Mouse (Mus musculus): ENCODE data around the gene Epha1. TPM values are rescaled to one million over a fixed set of nuclear protein-coding genes. Genes with fewer than 3 reads are reported as not detected.

The Epha1 gene
- polyA plus RNA-seq, 1 experiment from 2014 or later: 2.0 TPM

DNA sequence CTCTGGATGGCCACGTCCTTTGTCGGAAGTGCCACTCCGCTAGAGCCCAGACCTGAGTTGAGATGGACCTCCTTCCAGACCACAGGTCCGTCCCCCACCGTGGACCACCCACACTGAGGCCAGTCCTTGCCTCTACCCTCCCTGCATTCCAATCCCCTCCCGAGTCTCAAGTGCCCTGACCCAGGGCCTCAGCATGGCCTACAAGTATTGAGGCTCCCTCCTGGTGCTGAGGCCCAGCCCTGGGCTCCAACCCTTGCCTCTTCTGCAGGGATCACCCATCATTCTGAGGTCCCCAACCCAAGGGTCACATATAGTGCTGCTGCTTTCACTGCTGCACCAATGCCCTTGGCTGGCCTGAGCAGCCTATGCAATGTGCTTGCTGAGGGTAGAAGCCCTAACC lies 15.2 kb downstream of the Epha1 start:
- Histone ChIP-seq H3K4me1 (peaks cover 16% of the 10 kb centered on the region), H3K9me3 (no peaks in the 10 kb centered on the region), H3K4me3 (no peak overlapping the region), H3K27me3 (ENCODE audit: poor library complexity, severe bottlenecking) (no peaks in the 10 kb centered on the region), H3K27ac (no peak overlapping the region), H3K36me3 (replicated peaks) (peaks cover 87% of the 10 kb centered on the region)
- no peak for DNase-seq (ENCODE audit: extremely low spot score, low spot score)
- WGBS: 81% methylated on average over 6 of the region's 6 CpGs

- Histone ChIP-seq H3K36me3 (replicated peaks) (peaks cover 96% of the 10 kb centered on the region), H3K4me1 (peaks cover 14% of the 10 kb centered on the region), H3K27me3 (ENCODE audit: poor library complexity, severe bottlenecking) (no peaks in the 10 kb centered on the region), H3K27ac (no peak overlapping the region), H3K9me3 (no peaks in the 10 kb centered on the region), H3K4me3 (no peak overlapping the region)
- DNase-seq (ENCODE audit: extremely low spot score, low spot score): no peak
- 98% methylated on average over 5 of the region's 5 CpGs for WGBS
Measured at GRCm38 (mm10) chr6:42356913-42357312, 16.2 kb downstream of the Epha1 start.

DNA sequence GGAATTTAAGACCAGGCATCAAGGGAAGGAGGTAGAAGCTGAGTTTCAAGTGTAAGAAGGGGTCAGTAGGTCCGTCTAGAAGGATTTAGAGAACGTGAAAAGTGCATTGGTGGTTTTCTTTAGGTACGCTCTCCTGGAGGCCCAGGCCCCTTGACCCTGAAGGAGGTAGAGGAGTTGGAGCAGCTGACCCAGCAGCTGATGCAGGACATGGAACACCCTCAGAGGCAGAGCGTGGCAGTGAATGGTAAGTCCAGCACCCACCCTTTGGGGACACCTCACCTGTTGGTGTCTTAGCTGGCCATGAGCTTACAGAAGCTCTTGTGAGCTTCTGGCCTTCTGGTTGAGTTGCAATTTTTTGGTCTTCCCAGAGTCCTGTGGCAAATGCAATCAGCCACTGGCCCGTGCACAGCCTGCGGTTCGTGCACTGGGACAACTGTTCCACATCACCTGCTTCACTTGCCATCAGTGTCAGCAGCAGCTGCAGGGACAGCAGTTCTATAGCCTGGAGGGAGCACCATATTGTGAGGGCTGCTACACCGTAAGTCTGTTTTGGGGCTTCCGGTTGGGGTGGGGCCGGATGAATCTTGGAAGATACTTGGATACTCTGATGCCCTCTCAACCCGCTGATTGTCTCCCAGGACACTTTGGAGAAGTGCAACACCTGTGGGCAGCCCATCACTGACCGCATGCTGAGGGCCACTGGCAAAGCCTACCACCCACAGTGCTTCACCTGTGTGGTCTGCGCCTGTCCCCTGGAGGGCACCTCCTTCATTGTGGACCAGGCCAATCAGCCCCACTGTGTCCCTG lies 17.1 kb downstream of the Epha1 start:
- Histone ChIP-seq H3K36me3 (replicated peaks) (peaks cover 97% of the 10 kb centered on the region), H3K27me3 (ENCODE audit: poor library complexity, severe bottlenecking) (no peaks in the 10 kb centered on the region), H3K4me1 (peaks cover 23% of the 10 kb centered on the region), H3K4me3 (no peak overlapping the region), H3K27ac (no peak overlapping the region), H3K9me3 (no peaks in the 10 kb centered on the region)
- no peak for DNase-seq (ENCODE audit: extremely low spot score, low spot score)
- 95% methylated on average over 13 of the region's 13 CpGs for WGBS

- H3K27ac ChIP-seq: no peak overlapping the region
- WGBS: 95% methylated on average over 6 of the region's 6 CpGs
- H3K36me3 ChIP-seq (replicated peaks): peaks cover 91% of the 10 kb centered on the region
- H3K4me1 ChIP-seq: peaks cover 30% of the 10 kb centered on the region
- H3K9me3 ChIP-seq: no peaks in the 10 kb centered on the region
- H3K4me3 ChIP-seq: no peak overlapping the region
- DNase-seq (ENCODE audit: extremely low spot score, low spot score): no peak
- no peaks in the 10 kb centered on the region for H3K27me3 ChIP-seq (ENCODE audit: poor library complexity, severe bottlenecking)
Measured at GRCm38 (mm10) chr6:42355366-42355765, 17.7 kb downstream of the Epha1 start.

DNA sequence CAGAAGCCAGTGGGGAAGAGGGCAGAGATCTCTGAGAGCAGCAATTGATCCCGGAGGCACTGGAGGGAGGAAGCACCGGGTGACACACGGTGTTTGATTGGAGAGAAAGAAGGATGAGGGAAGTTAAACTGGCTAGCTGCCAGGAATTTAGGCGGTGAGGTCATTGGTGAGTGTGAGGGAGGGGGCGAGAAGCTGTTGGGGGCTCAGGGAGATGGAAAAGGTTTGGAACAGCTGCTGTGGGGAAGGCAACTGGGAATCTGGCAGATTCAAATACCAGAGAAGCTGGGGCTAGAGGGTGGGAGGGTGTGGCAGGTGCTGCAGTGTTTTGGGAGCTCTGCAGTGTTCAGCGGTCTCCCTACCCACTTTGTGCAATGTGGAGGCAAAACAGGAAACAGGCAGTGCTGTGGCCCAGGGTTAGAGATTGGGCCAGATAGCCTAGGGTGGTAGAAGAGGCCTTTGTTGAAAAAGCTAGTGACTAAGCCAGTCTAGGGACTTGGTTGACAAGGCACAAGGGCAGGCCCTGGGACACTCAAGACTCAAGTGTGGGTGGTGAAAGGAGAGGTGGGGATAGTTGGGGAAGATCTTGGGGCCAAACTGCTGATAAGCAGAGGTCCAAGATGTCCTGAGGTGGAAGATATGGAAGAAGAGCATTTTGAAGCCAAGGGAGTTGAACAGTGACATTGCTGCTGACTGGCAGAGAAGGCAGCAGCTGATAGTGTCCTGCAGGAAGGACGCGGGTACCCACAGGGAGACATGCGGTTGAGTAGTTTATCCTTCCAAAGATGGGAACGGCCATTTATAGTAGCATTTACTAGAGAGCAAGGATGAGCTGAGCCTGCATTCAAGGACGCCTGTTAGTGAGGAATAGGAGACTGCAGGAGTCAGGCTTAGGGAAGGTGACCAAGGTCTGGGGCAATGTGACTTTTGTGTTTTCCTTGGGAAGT lies 18.7 kb downstream of the Epha1 start:
- H3K4me1 ChIP-seq: peaks cover 33% of the 10 kb centered on the region
- H3K36me3 ChIP-seq (replicated peaks): peaks cover 81% of the 10 kb centered on the region
- no peak overlapping the region for H3K4me3 ChIP-seq
- H3K27ac ChIP-seq: no peak overlapping the region
- 87% methylated on average over 11 of the region's 11 CpGs for WGBS
- no peaks in the 10 kb centered on the region for H3K9me3 ChIP-seq
- H3K27me3 ChIP-seq (ENCODE audit: poor library complexity, severe bottlenecking): no peaks in the 10 kb centered on the region
- no peak for DNase-seq (ENCODE audit: extremely low spot score, low spot score)

DNA sequence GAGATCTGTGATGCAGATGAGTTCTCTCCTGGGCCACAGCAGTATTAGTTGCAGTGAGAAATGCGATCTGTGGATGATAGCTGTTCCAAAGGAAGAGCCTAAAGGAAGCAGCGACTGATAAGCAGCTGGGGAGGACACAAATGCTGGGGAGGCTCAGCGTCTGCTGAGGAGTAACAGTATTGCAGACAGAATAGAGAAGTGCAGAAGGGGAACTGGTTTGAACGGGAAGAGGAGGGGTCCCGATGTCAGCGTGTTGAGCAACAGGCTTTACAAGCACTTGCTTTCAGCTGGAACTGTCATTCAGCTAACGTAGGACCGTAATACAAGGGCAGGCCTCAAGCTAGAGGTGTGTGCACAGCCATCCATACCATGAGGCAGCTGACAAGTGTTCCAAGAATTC lies 19.9 kb downstream of the Epha1 start:
- H3K4me3 ChIP-seq: no peak overlapping the region
- peaks cover 44% of the 10 kb centered on the region for H3K4me1 ChIP-seq
- no peak for DNase-seq (ENCODE audit: extremely low spot score, low spot score)
- no peaks in the 10 kb centered on the region for H3K9me3 ChIP-seq
- 89% methylated on average over 8 of the region's 8 CpGs for WGBS
- peaks cover 69% of the 10 kb centered on the region for H3K36me3 ChIP-seq (replicated peaks)
- no peaks in the 10 kb centered on the region for H3K27me3 ChIP-seq (ENCODE audit: poor library complexity, severe bottlenecking)
- H3K27ac ChIP-seq: no peak overlapping the region

DNA sequence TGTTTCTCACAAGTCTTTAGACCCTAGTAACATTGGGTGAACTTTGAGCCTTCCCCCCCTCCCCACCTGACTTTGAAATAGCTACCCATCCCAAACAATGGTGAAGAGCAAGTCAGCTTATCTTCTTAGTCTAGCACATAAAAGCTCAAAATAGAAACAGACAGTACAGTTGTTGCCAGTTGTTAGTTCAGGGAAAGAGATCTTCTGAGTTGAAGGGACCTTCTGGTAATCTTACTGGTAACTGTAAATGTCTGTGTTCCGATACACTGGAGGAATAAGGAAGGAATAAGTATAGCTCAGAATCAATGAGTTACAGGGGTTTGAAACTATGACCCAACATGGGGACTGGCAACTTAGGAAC lies 20.6 kb downstream of the Epha1 start:
- Histone ChIP-seq H3K9me3 (no peaks in the 10 kb centered on the region), H3K27me3 (ENCODE audit: poor library complexity, severe bottlenecking) (no peaks in the 10 kb centered on the region), H3K4me1 (peaks cover 45% of the 10 kb centered on the region), H3K27ac (no peak overlapping the region), H3K36me3 (replicated peaks) (peaks cover 62% of the 10 kb centered on the region), H3K4me3 (no peak overlapping the region)
- WGBS: 95% methylated on average over 1 of the region's 1 CpGs
- no peak for DNase-seq (ENCODE audit: extremely low spot score, low spot score)

GRCm38 (mm10) chr6:42351776-42352485 lies 21.1 kb downstream of the Epha1 start:
- Histone ChIP-seq H3K36me3 (replicated peaks) (peaks cover 56% of the 10 kb centered on the region), H3K27me3 (ENCODE audit: poor library complexity, severe bottlenecking) (no peaks in the 10 kb centered on the region), H3K4me1 (peaks cover 45% of the 10 kb centered on the region), H3K27ac (peak overlapping the region; percentile 97; the same call in 1 of the 2 replicates), H3K4me3 (peak overlapping the region; percentile 88; the same call in 1 of the 2 replicates), H3K9me3 (no peaks in the 10 kb centered on the region)
- DNase-seq (ENCODE audit: extremely low spot score, low spot score): no peak
- WGBS: 90% methylated on average over 7 of the region's 7 CpGs

GRCm38 (mm10) chr6:42350968-42351775 lies 21.9 kb downstream of the Epha1 start:
- peak overlapping the region; percentile 97 for H3K27ac ChIP-seq
- H3K4me3 ChIP-seq: peak overlapping the region; percentile 88
- no peaks in the 10 kb centered on the region for H3K9me3 ChIP-seq
- peaks cover 49% of the 10 kb centered on the region for H3K36me3 ChIP-seq (replicated peaks)
- H3K4me1 ChIP-seq: peaks cover 45% of the 10 kb centered on the region
- no peak for DNase-seq (ENCODE audit: extremely low spot score, low spot score)
- H3K27me3 ChIP-seq (ENCODE audit: poor library complexity, severe bottlenecking): no peaks in the 10 kb centered on the region
- 47% methylated on average over 13 of the region's 13 CpGs for WGBS

GRCm38 (mm10) chr6:42350021-42350967 lies 22.8 kb downstream of the Epha1 start:
- DNase-seq (ENCODE audit: extremely low spot score, low spot score): peak; percentile 61
- Histone ChIP-seq H3K9me3 (no peaks in the 10 kb centered on the region), H3K27ac (peak overlapping the region; percentile 97), H3K27me3 (ENCODE audit: poor library complexity, severe bottlenecking) (no peaks in the 10 kb centered on the region), H3K36me3 (replicated peaks) (peaks cover 40% of the 10 kb centered on the region), H3K4me3 (peak overlapping the region; percentile 88), H3K4me1 (peaks cover 45% of the 10 kb centered on the region)
- under 1% methylated on average over 57 of the region's 72 CpGs for WGBS

DNA sequence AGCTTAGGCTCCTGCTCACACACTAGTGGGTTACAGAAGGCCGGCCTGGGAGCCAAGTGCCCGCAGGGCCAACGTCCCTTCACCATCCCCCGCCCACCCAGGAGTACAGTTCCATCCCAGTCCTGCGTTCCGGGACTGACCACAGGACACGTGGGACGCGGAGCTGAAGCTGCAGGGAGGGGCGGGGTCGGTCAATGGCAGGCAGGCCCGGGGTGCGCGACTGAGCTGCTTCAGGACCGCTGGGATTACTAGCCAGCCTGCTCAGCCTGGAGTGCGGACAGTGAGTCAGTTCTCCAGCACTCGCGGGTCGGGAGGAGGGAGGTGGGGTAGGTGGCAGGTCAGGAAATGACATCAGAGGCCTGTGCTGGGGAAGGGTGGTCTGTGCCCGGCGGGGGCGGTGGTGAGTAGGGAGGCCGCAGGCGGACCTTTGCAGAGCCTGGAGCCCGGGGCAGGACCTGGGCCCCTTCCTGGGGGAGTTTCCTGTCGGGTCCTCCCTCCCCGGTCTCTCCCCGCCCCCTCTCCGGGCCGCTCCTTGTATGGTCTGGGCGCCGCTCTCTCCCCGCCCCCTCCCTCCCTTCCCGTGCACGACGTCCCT lies 23.5 kb downstream of the Epha1 start, which contains the start of gene Zyx:
Zyx (plus strand) TSS at position 205 of the 595 bp plus-strand sequence.
- Histone ChIP-seq H3K27me3 (ENCODE audit: poor library complexity, severe bottlenecking) (no peaks in the 10 kb centered on the region), H3K27ac (peak within 1 kb of the TSS; percentile 97), H3K4me1 (peaks cover 45% of the 10 kb centered on the region), H3K9me3 (no peaks in the 10 kb centered on the region), H3K4me3 (peak within 1 kb of the TSS; percentile 88), H3K36me3 (replicated peaks) (peaks cover 32% of the 10 kb centered on the region)
- 0% methylated on average over 22 of the region's 36 CpGs for WGBS
- DNase-seq (ENCODE audit: extremely low spot score, low spot score): peak; percentile 94
